Mouse (Mus musculus): Measurements from ENCODE around the gene Pcsk6.
"Not testable (repeated sequence)": the region's sequence is repeated elsewhere in the genome, so short reads cannot be mapped to it uniquely, and the experiment has no call there.

The Pcsk6 gene

DNA sequence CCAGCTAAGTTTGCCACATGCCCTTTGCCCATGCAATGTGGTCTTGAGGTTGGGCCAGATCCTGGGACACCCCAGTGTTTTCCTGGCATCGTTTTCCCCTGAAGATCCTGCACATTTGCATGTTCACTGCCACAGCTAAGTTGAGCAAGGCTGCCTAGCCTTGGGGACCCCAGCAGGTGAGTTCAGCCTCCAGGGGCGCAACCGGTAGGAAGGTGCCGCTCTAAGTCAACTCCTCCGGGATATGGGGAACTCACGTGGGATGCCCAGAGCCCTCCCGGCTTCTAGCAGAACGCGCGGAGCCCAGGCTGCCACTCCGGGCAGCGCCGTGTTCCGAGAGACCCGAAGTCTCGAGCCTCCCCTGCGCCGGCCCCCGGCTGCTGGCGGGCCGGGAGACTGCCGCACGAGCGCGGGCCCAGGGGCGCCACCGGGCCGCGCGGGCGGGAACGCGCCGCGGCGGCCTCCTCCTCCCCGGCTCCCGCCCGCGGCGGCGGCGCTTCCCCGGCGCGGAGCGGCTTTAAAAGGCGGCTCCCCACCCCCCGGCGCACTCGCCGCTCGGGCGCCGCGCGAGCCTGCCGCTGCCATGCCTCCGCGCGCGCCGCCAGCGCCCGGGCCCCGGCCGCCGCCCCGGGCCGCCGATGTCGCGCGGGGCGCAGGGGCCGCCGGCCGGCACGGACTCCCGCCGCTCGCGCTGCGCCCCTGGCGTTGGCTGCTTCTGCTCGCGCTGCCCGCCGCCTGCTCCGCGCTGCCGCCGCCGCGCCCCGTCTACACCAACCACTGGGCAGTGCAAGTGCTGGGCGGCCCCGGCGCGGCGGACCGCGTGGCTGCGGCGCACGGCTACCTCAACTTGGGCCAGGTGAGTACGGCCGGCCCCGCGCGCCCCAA is at the start of gene Pcsk6:
Gene Pcsk6, plus strand, starts transcription at position 144 of the 882 bp plus-strand sequence.
- DNase-seq (ENCODE audit: low spot score), result peak; percentile 9

DNA sequence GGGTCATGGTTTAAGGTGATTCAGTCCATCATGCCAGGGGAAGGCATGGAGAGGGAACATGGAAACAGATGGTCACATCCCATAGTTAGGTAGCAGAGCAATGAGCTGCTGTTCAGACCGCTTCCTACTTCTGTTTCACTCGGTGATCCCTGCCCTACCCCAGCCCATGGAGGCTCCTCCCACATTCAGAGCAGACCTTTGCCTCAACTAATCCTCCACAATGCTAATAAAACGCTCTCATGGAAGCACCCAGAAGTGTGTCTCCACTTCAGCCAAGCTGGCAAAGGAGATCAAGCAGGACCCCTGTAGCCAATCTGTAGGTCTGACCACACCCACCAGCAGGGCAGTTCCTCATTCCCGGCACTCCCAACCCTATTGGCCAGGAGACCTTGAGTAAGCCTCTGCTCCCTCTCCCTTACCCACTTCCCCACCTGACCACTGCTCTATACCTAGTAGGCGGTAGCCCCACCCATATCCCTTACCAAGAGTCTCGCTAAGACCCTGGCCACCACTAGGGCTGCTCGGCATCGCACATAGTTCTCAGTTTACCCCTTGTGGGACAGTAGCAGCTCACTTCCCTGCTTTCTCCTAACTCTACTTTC is 47.8 kb upstream of the Pcsk6 start:
- no peak for DNase-seq (ENCODE audit: low spot score)

GRCm38 (mm10) chr7:65817564-65817963 is 44.0 kb upstream of the Pcsk6 start:
- no peak for DNase-seq (ENCODE audit: low spot score)

- no peak for DNase-seq (ENCODE audit: low spot score)
Observed at GRCm38 (mm10) chr7:65820391-65820790, 41.1 kb upstream of the Pcsk6 start.

- DNase-seq (ENCODE audit: low spot score), result not testable (repeated sequence)
Observed at GRCm38 (mm10) chr7:65821901-65822300, 39.6 kb upstream of the Pcsk6 start.

- DNase-seq (ENCODE audit: low spot score), result peak; percentile 46
Observed at GRCm38 (mm10) chr7:65822506-65823119, 38.9 kb upstream of the Pcsk6 start.

- DNase-seq (ENCODE audit: low spot score), result no peak
Observed at GRCm38 (mm10) chr7:65839756-65840155, 21.8 kb upstream of the Pcsk6 start.

DNA sequence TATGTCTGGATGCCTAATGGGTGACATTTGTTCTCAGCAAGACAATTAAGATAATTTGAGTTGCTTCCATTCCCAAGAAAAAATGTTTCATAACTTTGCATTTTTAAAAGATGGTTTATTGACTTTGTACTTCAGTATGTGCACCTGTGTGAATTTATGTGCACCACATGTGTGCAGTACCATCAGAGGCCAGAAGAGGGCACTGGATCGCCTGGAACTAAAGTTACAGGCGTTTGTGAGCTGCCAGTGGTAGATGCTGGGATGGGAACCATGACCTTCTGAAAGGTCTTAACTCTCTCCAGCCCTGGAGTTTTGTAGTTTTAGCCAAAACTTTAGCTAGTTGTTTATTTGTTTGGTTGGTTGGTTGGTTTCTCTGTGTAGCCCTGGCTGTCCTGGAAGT is 18.3 kb upstream of the Pcsk6 start:
- DNase-seq (ENCODE audit: low spot score), result no peak

DNA sequence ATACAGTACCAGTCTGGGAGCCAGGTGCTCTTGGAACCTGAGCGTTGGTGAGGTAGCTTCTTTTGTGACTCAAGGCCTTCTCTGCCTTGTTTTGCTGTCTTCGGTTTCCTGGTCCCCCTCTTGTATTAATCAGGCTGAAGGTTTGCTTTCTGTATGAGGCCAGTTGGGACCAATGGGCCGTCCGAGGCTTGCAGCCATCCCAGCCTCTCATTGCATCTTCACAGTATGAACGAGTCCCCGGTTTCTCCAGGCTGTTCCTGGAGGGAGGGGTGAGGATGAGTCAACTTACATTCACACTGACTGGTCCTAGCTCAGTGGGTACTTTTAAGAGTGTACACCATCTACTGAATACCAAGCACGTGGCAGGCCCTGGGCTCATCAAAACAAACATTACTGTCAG is 553 bp upstream of the Pcsk6 start:
- DNase-seq (ENCODE audit: low spot score), result no peak

GRCm38 (mm10) chr7:65862473-65863176 is 1.1 kb downstream of the Pcsk6 start:
- DNase-seq (ENCODE audit: low spot score), result no peak

GRCm38 (mm10) chr7:65869173-65869572 is 7.6 kb downstream of the Pcsk6 start:
- no peak for DNase-seq (ENCODE audit: low spot score)

DNA sequence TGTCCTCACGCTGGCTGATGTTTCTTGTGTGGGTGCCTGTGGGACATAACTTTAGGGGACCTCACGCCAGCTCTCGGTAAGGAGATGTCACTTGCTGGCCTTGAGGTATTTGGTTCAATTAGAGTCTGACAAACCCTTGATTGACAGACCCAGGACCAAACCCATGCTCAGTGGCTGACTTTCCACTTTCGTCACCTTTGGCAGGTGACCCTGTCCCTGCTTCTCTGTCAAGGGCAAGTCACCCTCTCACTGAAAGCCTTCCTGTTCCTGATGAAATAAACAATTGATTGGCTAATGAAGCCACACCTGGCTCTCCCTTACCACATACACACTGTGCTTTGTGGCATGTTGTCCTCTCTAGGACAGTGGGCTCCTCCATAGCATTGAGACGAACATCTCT is 8.3 kb downstream of the Pcsk6 start:
- DNase-seq (ENCODE audit: low spot score), result no peak

GRCm38 (mm10) chr7:65870227-65870626 is 8.7 kb downstream of the Pcsk6 start:
- no peak for DNase-seq (ENCODE audit: low spot score)

DNA sequence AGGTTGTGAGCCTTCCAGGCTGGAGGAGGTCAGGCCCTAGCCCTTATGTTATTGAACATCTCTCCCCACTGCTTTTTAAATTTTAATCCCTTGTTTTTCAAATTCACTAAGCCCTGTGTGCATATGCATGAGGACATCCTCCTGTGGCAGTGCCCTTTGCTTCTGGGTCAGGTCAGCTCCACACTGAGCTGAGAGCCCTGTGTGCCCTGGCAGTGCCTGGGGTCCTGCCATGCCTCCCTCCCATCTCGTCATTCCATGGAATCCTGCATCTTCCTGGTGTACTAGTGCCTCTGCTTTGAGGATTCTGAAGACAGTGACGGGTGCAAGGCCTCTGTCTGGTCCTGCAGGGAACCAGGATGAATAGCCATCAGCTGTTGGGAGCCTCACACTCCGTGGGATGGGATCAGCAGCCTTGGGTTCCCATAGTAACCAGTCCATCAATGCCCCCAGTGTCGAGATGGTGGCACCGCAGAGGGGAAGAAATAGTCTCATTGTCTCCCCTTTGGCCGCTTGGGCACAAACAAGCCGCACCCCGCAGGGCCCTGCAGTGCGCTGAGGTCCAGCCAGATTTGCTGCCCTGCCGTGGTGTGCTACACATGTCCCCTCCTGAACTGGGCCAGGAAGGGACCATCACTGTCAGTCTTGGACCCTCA is 9.5 kb downstream of the Pcsk6 start:
- DNase-seq (ENCODE audit: low spot score), result no peak

DNA sequence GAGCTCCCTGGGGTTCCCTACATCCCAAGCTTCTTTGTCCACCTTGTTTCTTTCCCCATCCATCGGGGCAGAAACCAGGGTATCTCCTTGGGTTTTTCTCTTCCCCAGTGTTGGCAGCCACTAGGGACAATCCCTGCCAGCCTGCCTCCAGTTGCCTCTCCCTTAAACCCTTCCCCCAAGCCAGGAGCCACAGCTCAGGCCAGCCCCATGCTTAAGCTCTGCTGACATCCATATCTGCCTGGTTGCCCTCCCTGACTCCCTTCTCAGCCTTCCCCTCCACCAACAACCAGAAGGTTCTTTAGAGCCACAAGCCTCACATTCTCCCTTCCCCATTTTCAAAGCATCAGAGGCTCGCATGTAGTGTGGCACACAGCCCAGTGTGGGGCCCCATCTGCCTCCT is 10.3 kb downstream of the Pcsk6 start:
- DNase-seq (ENCODE audit: low spot score), result no peak

DNA sequence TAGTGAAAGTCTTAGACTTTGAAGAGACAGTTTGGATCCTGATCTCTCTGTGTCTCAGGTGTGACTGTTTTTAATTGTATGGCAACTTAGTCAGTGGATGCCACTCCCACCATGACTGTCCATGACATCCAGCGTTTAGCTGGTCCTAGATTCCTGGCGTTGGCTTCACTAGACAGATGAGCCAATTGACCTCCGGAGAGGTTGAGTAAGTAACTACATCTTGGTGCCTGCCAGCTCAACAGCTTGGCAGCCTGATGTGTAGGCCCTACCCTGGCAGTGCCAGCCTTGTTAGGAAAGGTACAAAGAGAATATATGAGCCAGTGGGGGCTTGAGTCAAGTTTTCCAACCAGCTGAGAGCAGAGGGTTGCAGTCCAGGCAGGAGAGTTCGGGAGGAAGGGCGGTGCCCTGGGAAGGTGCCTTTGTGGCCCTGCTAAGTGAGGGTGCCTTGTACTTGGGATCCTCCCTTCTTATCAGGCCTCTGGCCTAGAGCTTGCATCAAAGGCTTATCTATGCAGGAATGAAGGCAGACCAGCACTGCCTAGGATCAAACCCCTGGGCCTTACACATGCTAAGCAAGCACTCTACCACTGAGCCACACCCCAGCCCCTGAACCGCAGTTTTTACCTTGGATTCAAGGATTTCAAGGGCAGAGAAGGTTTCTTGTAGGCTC is 11.8 kb downstream of the Pcsk6 start:
- DNase-seq (ENCODE audit: low spot score), result no peak

- DNase-seq (ENCODE audit: low spot score), result no peak
Observed at GRCm38 (mm10) chr7:65873902-65874301, 12.4 kb downstream of the Pcsk6 start.

DNA sequence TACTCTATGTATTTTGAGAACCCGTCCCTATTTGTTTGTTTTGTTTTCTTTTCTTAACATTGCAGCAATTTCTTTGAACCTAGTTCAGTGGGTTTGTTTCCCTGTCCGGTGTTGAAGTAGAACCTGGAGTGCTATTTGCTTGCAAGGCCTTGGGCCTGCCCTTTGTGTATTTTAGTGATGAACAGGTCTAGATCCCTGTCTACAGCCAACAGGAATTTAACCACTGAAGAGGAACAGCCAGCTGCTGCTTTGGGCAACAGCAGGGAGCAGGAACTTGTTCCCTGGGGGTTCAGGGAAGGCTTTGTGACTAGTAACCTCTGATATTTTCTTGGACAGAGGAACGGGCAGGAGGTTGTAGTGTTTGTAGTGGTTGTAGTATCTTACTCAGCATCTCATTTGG is 15.1 kb downstream of the Pcsk6 start:
- no peak for DNase-seq (ENCODE audit: low spot score)

DNA sequence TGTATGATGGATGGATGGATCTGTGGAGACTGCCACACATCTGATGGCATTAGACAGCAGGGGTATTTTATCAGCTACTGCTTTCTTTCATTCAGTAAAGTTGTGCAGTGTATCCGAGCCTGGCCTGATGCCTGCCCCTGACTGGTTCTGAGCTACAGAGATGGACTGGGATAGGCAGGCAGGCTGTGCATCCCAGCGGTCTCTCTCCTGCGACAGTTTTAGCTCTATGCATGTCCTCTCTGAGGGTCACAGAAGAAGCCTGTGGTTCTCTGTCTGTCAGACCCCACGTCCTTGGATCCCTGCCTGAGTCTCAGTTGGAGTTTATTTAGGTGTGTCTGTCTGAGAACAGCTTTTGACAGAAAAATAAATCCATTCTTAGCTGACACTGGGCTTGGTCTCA is 16.7 kb downstream of the Pcsk6 start:
- no peak for DNase-seq (ENCODE audit: low spot score)

GRCm38 (mm10) chr7:65879330-65879729 is 17.8 kb downstream of the Pcsk6 start:
- DNase-seq (ENCODE audit: low spot score), result no peak

GRCm38 (mm10) chr7:65880666-65881289 is 19.2 kb downstream of the Pcsk6 start:
- no peak for DNase-seq (ENCODE audit: low spot score)
